Mouse (Mus musculus): ENCODE results near the gene Milr1.

GRCm38 (mm10) chr11:106751039-106752018 is at the start of gene Milr1:
- no peak for TF ChIP-seq POLR2A (IDR thresholded peaks at IDR 0.05; ENCODE audit: low read depth, low read length)
- TF ChIP-seq CTCF (conservative IDR thresholded peaks at IDR 0.05; ENCODE audit: insufficient read depth, insufficient read length, low read depth, low read length): no peak

All from kidney, adult 2 months (tissue).